In the genomic region with DNA sequence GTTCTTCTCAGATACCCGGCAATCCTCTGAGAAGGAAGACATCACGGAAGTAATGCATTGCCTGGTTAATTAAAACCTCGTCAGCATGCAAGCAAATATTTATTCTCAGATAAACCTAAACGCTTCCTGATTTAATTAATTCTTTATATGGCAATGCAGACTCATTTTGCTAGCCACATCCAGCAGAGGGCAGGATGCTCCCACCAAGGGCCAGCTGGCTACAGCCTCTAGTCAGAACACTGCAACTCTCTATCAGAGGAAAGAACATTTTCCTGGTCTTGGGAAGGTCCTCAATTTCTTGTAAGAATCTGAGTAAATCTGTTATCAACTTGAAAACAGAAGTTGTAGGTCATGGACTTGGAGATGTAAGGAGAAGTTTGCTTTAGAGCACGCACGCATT, we compare ENCODE assay signal across 7 mouse cellular contexts. TPM values are rescaled to one million over a fixed set of nuclear protein-coding genes. Genes with fewer than 3 reads are reported as not detected.
DNase-seq lines count a peak whose midpoint lies in the region.

No protein-coding gene starts in this region.

- no peaks in the 10 kb centered on the region for H3K9me3 ChIP-seq in embryonic facial prominence, embryonic 10.5 days
- H3K9me3 ChIP-seq in hindbrain, embryonic 10.5 days = no peaks in the 10 kb centered on the region

- no peaks in the 10 kb centered on the region for H3K4me1 ChIP-seq in embryonic facial prominence, embryonic 10.5 days
- H3K4me1 ChIP-seq in hindbrain, embryonic 10.5 days (replicated peaks) = no peaks in the 10 kb centered on the region

- no peak overlapping the region for H3K27ac ChIP-seq in embryonic facial prominence, embryonic 10.5 days (replicated peaks)
- H3K27ac ChIP-seq in hindbrain, embryonic 10.5 days = no peak overlapping the region

- 79% methylated on average over 6 of the region's 6 CpGs for WGBS in embryonic facial prominence, embryonic 10.5 days
- 81% methylated on average over 6 of the region's 6 CpGs for WGBS in hindbrain, embryonic 10.5 days

- H3K4me3 ChIP-seq in embryonic facial prominence, embryonic 10.5 days = no peak overlapping the region
- H3K4me3 ChIP-seq in hindbrain, embryonic 10.5 days = no peak overlapping the region

- no peaks in the 10 kb centered on the region for H3K27me3 ChIP-seq in embryonic facial prominence, embryonic 10.5 days (replicated peaks; ENCODE audit: low read depth, poor library complexity, severe bottlenecking)
- H3K27me3 ChIP-seq in hindbrain, embryonic 10.5 days (ENCODE audit: insufficient read depth, poor library complexity, severe bottlenecking) = no peaks in the 10 kb centered on the region

- H3K36me3 ChIP-seq in embryonic facial prominence, embryonic 10.5 days (replicated peaks) = no peaks in the 10 kb centered on the region
- no peaks in the 10 kb centered on the region for H3K36me3 ChIP-seq in hindbrain, embryonic 10.5 days

- DNase-seq in ES-CJ7 (ENCODE audit: low read depth, low spot score) = peak; percentile 28
- peak; percentile 32 for DNase-seq in adrenal gland, adult 8-10 months
- peak; percentile 47 for DNase-seq in embryonic facial prominence, embryonic 10.5 days (ENCODE audit: low spot score)
- DNase-seq in hindbrain, embryonic 10.5 days (ENCODE audit: low spot score) = peak; percentile 44
- DNase-seq in layer of hippocampus, adult 9-10 months (ENCODE audit: low spot score) = peak; percentile 76
- DNase-seq in lung, postnatal 4 days = peak; percentile 42 to 73
- DNase-seq in right cerebral cortex, postnatal 10 days (ENCODE audit: low spot score in 2 of 2) = peak; percentile 76 to 84

RNA-seq across cellular contexts. Expression of gene Cytip, which starts 4.1 kb away (rescaled TPM):
- 10 to 100 TPM; 15.7 to 22.5 (median 20.4) TPM for total RNA-seq in adrenal gland, adult 8-10 months (2022)
- 0.15 and 0.80 TPM in 2 replicates for polyA plus RNA-seq in embryonic facial prominence, embryonic 10.5 days (2016; fragmentation: Nextera tagmentation; extraction: Ambion mirVana)
- polyA plus RNA-seq in hindbrain, embryonic 10.5 days (2016; fragmentation: Nextera tagmentation; extraction: Ambion mirVana) = 0.27 and 0.30 TPM in 2 replicates

Comparison
In these comparisons a context has a peak if more than half of its experiments do, and no peak if none do; other contexts are left out.
1. DNase-seq: peak in every context shown above with its lines; median percentile 80 in right cerebral cortex, postnatal 10 days; 76 in layer of hippocampus, adult 9-10 months; 58 in lung, postnatal 4 days; 47 in embryonic facial prominence, embryonic 10.5 days; 44 in hindbrain, embryonic 10.5 days; 32 in adrenal gland, adult 8-10 months; 28 in ES-CJ7.